Mouse (Mus musculus) common myeloid progenitor, adult 5-6 weeks (primary cell): ENCODE measurements around the gene Tkt. TPM values are rescaled to one million over a fixed set of nuclear protein-coding genes. Genes with fewer than 3 reads are reported as not detected.
A peak's percentile ranks its signal among the peaks of the same experiment; 100 is the strongest.
"Not testable (repeated sequence)": the region's sequence is repeated elsewhere in the genome, so short reads cannot be mapped to it uniquely, and the experiment has no call there.

ENCODE experiments used
- ATAC-seq: replicated peaks from 2 replicates; pipeline ENCODE4 v1.8.0; 2016; ENCODE audit warnings: low read depth, mild to moderate bottlenecking, moderate TSS enrichment, inconsistent platforms; ENCODE audit not compliant: poor library complexity, severe bottlenecking
- total RNA-seq: library from RNA; stranded (forward); fragments of 200-1000, 187-1606 nt; gene quantifications from 2 replicates; pipeline ENCODE4 v1.2.3, GENCODE M21; 2017

Gene Tkt
- 450 and 458 TPM in 2 replicates for total RNA-seq

- ATAC-seq = peak; percentile 23
Observed at GRCm38 (mm10) chr14:30548131-30548720, at the start of gene Tkt. Tkt (plus strand) TSS chr14:30548359.

DNA sequence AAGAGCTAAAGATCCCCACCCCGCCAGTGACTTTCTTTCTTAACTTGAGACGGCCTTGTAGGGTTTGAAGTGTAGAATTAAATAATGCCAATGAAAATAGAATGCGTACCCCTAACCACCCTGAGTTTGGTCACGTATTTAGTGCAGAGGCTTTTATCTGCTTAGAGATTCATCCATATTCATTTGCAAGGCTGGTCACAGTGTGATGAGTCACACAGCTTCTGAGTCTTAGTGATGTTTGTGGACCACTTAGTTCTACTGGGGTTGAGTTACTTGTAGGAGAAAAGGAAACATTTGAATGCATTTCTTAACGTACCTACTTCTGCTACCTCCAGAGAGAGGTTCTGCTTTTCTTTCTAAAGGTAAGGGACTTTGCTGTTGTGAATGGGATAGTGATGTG lies 43.2 kb upstream of the Tkt start:
- ATAC-seq = no peak

DNA sequence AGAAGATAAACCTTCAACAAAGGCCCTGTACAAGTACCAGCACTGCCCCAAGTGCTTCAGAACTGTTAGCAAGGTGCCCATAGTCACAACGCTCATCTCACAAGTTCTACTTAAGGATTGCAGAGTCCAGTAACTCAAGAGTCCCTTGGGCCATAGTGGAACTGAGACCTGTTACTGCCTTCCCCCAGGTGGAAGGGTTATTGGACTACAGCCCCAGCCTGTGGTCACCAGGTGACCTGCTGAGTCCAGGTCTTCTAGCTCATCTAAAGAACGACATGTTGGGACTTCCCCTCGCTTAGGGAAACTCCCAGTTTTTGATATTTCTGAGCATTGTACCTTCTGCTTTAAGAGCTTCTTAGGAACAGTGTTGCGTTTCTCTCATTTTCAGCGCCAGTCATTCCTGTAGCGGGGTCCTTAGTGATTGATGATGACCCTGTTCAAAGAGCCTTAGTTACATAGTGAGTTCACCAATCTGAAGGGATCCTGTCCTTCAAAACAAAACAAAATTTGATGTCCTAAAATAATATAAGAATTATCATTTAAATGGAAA lies 37.9 kb upstream of the Tkt start:
- ATAC-seq = no peak

GRCm38 (mm10) chr14:30512896-30513295 lies 35.3 kb upstream of the Tkt start:
- ATAC-seq = no peak; the same call in 1 of the 2 replicates

DNA sequence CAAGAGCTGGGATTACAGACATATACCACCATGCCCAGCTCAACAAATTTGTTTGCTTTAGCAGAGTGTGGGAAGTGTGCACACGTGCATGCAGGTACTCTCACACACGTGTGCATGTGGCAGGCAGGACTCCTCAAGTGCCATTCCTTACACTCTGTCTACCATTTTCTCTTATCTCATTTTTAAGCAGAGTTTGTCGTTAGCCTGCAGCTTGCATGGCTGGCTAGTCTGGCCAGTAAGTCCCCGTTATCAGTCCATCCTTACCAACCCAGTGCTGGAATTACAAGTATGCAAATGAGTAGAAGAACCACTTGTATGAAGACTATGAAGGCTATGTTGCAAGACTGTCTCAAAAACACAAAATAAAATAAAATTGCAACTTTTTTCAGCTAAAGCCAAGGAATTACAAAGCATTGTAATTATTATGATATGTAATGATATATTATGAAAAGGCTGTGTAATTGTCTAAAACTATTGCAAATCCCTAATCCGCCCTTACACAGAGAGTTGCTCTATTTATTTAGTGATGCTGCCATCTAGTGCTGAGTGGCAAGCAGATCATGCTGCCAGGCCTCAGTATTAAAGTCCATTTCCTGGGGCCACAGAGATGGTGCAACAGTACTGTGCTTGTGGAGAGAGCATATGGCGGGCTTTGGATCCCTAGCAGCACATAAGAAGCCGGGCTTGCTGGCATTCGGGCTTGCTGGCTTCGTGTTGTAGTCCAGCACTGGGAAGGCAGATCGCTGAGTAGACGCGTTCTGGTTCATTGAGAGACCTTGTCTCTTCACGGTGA lies 32.0 kb upstream of the Tkt start:
- peak; percentile 79 for ATAC-seq

DNA sequence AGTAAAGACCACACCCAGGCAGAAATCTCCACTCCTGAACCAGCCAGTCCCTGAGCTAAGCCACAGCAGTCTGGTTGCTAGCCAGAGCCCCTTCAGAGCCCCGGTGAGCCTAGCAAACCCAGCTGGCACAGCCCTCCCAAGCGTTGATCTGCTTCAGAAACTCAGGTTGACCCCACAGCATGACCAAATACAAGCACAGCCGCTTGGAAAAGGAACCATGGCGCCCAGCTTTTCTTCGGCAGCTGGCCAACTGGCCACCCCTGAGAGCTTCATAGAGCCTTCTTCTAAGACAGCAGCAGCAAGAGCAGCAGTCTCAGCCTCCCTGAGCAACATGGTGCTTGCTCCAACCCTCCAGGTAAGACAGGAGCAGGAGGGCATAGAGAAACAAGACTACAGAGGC lies 28.8 kb upstream of the Tkt start:
- no peak for ATAC-seq

DNA sequence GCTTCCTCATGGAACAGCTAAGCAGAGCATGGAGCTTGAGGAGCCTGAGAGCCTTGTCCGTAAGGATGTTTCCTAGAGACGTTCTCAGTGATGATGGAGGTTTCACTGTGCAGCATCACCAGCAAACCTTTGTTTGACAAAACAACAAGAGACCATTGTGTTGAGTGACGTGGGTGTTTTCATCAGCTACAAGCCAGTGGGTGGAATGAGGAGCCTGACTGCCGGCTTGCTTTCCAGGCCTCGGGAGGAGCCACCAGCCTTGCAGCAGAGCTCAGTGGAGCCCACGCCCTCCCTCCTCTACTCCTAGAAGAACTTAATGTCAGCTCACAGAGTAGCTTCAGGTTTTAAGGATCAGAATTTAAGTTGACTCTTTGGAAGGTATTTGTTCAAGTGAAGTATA lies 24.8 kb upstream of the Tkt start:
- ATAC-seq = no peak

DNA sequence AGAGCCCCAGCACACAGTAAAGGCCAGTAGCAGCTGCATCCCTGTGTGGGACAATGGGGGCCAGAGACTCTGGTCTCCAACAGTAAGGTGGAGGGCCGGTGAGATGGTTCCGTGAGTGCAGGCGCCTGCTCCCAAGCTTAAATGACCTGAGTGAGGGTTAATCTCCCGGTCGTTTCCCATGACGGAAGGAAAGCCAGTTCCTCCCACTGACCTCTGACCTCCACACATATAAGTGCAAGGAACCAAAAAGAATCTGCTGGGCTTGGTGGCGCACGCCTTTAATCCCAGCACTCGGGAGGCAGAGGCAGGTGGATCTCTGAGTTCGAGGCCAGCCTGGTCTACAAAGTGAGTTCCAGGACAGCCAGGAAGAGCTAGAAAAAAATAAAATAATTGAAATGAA lies 19.8 kb upstream of the Tkt start:
- ATAC-seq = no peak

- no peak for ATAC-seq
Observed at GRCm38 (mm10) chr14:30528961-30529360, 19.2 kb upstream of the Tkt start.

GRCm38 (mm10) chr14:30529454-30529853 lies 18.7 kb upstream of the Tkt start:
- no peak for ATAC-seq

GRCm38 (mm10) chr14:30530726-30531269 lies 17.4 kb upstream of the Tkt start:
- ATAC-seq = no peak

DNA sequence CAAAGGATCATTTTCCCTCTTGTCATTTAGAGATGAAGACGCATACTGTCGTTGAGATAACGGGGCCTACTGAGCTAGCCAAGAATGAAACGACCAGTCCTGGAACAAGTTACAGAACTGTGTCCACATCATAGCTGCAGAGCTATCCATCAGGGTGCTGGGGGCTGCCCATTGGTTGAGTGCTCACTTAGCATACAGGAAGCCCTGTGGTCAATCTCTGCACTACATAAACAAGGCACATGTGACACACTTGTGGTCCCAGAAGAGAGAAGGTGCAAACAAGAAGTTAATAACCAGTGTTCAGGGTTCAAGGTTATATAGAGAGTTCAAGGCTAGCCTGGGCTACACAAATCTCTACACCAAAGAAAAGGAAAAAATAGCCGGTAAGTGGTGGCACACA lies 16.7 kb upstream of the Tkt start:
- peak; percentile 32; the same call in 1 of the 2 replicates for ATAC-seq

- no peak for ATAC-seq
Observed at GRCm38 (mm10) chr14:30531896-30532295, 16.3 kb upstream of the Tkt start.

- no peak for ATAC-seq
Observed at GRCm38 (mm10) chr14:30533780-30534450, 14.2 kb upstream of the Tkt start.

DNA sequence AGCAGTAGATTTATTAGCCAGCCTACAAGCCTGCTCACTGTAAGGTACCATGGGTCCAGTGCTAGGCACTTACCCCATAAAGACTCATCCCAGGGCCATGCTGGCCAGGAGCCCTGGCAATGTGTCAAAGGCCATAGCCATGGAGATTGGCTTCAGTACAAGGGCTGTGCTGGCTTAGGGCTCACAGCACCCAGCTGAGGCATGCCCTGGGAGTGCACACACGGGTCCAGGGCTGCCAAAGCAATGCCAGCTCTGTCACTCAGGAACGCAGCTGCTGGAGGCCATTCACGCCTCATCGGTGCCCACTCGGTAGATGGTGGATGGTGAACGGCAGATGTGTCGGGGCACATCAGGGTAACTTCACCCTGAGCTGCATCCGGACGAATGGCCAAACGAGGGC lies 6.6 kb upstream of the Tkt start:
- no peak for ATAC-seq

DNA sequence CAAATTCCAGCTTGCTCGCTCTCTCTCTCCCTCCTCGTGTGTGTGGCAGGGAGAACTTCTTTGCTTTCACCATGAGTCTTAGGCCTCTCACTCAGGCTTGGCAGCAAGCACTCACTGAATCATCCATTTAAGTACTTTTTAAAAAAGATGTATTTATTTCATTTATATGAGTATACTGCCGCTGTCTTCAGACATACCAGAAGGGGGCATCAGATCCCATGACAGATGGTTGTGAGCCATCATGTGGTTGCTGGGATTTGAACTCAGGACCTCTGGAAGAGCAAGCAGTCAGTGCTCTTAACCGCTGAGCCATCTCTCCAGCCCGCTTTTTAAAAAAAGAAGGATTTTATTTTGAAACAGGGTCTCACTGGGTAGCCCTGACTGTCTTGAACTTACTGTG lies 4.8 kb upstream of the Tkt start:
- not testable (repeated sequence) for ATAC-seq

GRCm38 (mm10) chr14:30548965-30549776 lies 1.0 kb downstream of the Tkt start:
- ATAC-seq = peak; percentile 71

DNA sequence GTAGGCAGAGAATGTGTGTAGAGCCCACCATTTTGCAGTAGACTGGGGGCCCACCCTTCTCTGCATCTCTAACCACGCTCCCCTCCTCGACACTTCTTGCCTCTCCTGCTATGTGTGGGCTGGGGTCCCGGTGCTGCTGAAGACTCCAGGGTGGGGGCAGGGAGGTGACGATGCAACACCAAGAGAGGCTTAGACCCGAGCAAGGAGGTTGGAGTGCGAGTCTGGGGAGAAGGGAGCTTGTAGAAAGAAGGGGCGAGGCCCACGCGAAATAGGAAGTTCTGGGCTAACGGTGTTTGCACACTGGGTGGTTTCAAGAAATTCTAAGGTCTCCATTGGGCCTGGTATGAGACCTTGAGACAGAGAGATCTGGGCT lies 1.6 kb downstream of the Tkt start:
- ATAC-seq = peak; percentile 10; the same call in 1 of the 2 replicates

DNA sequence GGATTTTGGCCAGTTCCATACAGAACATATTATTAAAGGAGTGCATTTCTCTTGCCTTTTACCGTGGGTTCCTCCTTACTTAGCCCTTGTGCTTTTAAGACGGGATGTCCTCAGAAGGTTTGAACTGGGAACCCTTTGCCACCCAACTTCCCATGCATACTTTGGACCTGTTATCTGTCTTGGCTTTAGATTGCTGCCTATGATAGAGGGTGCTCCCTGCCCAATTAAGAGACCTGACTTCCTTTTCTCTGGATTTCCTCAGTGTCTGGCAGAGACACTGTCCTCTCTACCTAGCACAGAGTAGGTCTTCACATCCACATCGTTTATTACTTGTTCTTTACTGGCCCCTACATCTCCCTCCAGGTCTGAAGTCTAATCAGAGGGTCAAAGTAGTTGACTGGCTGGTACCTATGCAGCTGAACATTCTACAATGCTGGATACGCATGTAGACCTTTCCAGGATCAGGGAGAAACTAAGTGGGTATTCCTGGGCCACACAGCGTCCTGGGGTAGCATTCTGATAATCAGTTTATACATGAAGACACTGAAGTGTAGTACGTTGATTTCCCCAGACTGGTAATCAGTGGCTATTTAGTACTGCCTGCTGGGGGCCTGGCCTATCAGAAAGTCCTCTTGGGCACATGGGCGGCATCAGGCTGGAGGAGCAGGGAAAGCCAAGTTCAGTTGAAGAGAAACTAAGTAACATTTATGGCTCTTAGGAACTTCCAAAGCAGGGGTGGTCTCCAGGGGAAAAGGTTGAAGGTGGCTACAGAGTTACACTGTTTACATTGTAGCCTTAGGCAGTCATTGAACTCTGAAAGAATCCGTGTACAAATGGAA lies 2.3 kb downstream of the Tkt start:
- no peak for ATAC-seq
